Mouse (Mus musculus) liver (tissue): ENCODE measurements at regions not wholly inside any gene's neighbourhood (a gene's known extent, or its start where the extent isn't known, plus 50 kb on each side); places are given as distances from the start of the nearest gene placed in this dataset.

Experiments
- DNase-seq: peaks from one replicate; pipeline ENCODE4 v3.0.0-alpha.2; 2020; ENCODE audit warnings: mixed read lengths

GRCm38 (mm10) chr13:46116576-46116975, 151.8 kb upstream of the Atxn1 start:
- DNase-seq: no peak

- DNase-seq: no peak
Measured at GRCm38 (mm10) chr13:46104971-46105370, 140.2 kb upstream of the Atxn1 start.

GRCm38 (mm10) chr13:46098621-46099020, 133.8 kb upstream of the Atxn1 start:
- DNase-seq: no peak

GRCm38 (mm10) chr13:46098131-46098530, 133.3 kb upstream of the Atxn1 start:
- DNase-seq: no peak

GRCm38 (mm10) chr13:46096968-46097367, 132.2 kb upstream of the Atxn1 start:
- peak; percentile 60 for DNase-seq

- DNase-seq: no peak
Measured at GRCm38 (mm10) chr13:46096416-46096815, 131.6 kb upstream of the Atxn1 start.

- DNase-seq: no peak
Measured at GRCm38 (mm10) chr13:46092787-46093186, 128.0 kb upstream of the Atxn1 start.

GRCm38 (mm10) chr13:46091109-46091508, 126.3 kb upstream of the Atxn1 start:
- DNase-seq: no peak

- no peak for DNase-seq
Measured at GRCm38 (mm10) chr13:46088237-46088636, 123.4 kb upstream of the Atxn1 start.

- no peak for DNase-seq
Measured at GRCm38 (mm10) chr13:46087663-46088062, 122.9 kb upstream of the Atxn1 start.

GRCm38 (mm10) chr13:46076879-46077278, 112.1 kb upstream of the Atxn1 start:
- DNase-seq: no peak

- no peak for DNase-seq
Measured at GRCm38 (mm10) chr13:46071670-46072069, 106.9 kb upstream of the Atxn1 start.

GRCm38 (mm10) chr13:46069571-46069970, 104.8 kb upstream of the Atxn1 start:
- DNase-seq: no peak

- no peak for DNase-seq
Measured at GRCm38 (mm10) chr13:46062758-46063157, 98.0 kb upstream of the Atxn1 start.

- no peak for DNase-seq
Measured at GRCm38 (mm10) chr13:46059870-46060269, 95.1 kb upstream of the Atxn1 start.

- peak; percentile 15 for DNase-seq
Measured at GRCm38 (mm10) chr13:46058862-46059261, 94.1 kb upstream of the Atxn1 start.

GRCm38 (mm10) chr13:46058341-46058740, 93.5 kb upstream of the Atxn1 start:
- DNase-seq: no peak

GRCm38 (mm10) chr13:46055410-46055809, 90.6 kb upstream of the Atxn1 start:
- no peak for DNase-seq

GRCm38 (mm10) chr13:46043568-46043967, 78.8 kb upstream of the Atxn1 start:
- DNase-seq: no peak

- DNase-seq: no peak
Measured at GRCm38 (mm10) chr13:46043016-46043415, 78.2 kb upstream of the Atxn1 start.

- no peak for DNase-seq
Measured at GRCm38 (mm10) chr13:46042224-46042623, 77.4 kb upstream of the Atxn1 start.

GRCm38 (mm10) chr13:46041475-46041874, 76.7 kb upstream of the Atxn1 start:
- DNase-seq: no peak

GRCm38 (mm10) chr13:46040062-46040461, 75.3 kb upstream of the Atxn1 start:
- no peak for DNase-seq

- DNase-seq: no peak
Measured at GRCm38 (mm10) chr13:46038441-46039331, 73.9 kb upstream of the Atxn1 start.

GRCm38 (mm10) chr13:46032281-46032680, 67.5 kb upstream of the Atxn1 start:
- DNase-seq: no peak
